Mouse (Mus musculus): ENCODE data around the gene Trove2. TPM values are rescaled to one million over a fixed set of nuclear protein-coding genes. Genes with fewer than 3 reads are reported as not detected.
A peak's percentile ranks its signal among the peaks of the same experiment; 100 is the strongest.
"Not testable (repeated sequence)": the region's sequence is repeated elsewhere in the genome, so short reads cannot be mapped to it uniquely, and the experiment has no call there.

Gene Trove2
- polyA plus RNA-seq, 1 experiment from 2014 or later: 52.6 TPM

GRCm38 (mm10) chr1:143731691-143732090, 45.2 kb downstream of the Trove2 start:
- Histone ChIP-seq H3K27ac (replicated peaks) (no peak overlapping the region), H3K9ac (replicated peaks) (no peak overlapping the region), H3K4me1 (no peaks in the 10 kb centered on the region), H3K4me3 (no peak overlapping the region), H3K36me3 (no peaks in the 10 kb centered on the region), H3K4me2 (replicated peaks) (no peak overlapping the region), H3K27me3 (no peaks in the 10 kb centered on the region), H3K9me3 (no peaks in the 10 kb centered on the region)
- WGBS: 54% methylated on average over 4 of the region's 4 CpGs
- ATAC-seq (ENCODE audit: low FRiP score, low read depth): no peak

- no peaks in the 10 kb centered on the region for H3K9me3 ChIP-seq
- no peak overlapping the region for H3K9ac ChIP-seq (replicated peaks)
- no peak for ATAC-seq (ENCODE audit: low FRiP score, low read depth)
- no peak overlapping the region for H3K27ac ChIP-seq (replicated peaks)
- H3K36me3 ChIP-seq: no peaks in the 10 kb centered on the region
- 81% methylated on average over 2 of the region's 2 CpGs for WGBS
- no peak overlapping the region for H3K4me2 ChIP-seq (replicated peaks)
- H3K4me3 ChIP-seq: no peak overlapping the region
- no peaks in the 10 kb centered on the region for H3K4me1 ChIP-seq
- no peaks in the 10 kb centered on the region for H3K27me3 ChIP-seq
These were observed 46.0 kb downstream of the Trove2 start for GRCm38 (mm10) chr1:143730899-143731298.

GRCm38 (mm10) chr1:143727701-143728445, 49.0 kb downstream of the Trove2 start:
- Histone ChIP-seq H3K36me3 (no peaks in the 10 kb centered on the region), H3K27me3 (no peaks in the 10 kb centered on the region), H3K9ac (replicated peaks) (no peak overlapping the region), H3K4me3 (no peak overlapping the region), H3K9me3 (no peaks in the 10 kb centered on the region), H3K4me1 (no peaks in the 10 kb centered on the region), H3K4me2 (replicated peaks) (no peak overlapping the region), H3K27ac (replicated peaks) (no peak overlapping the region)
- no peak for ATAC-seq (ENCODE audit: low FRiP score, low read depth)
- 83% methylated on average over 9 of the region's 9 CpGs for WGBS

- Histone ChIP-seq H3K4me2 (replicated peaks) (no peak overlapping the region), H3K36me3 (no peaks in the 10 kb centered on the region), H3K9me3 (no peaks in the 10 kb centered on the region), H3K4me3 (no peak overlapping the region), H3K27me3 (no peaks in the 10 kb centered on the region), H3K9ac (replicated peaks) (no peak overlapping the region), H3K27ac (replicated peaks) (no peak overlapping the region), H3K4me1 (no peaks in the 10 kb centered on the region)
- no peak for ATAC-seq (ENCODE audit: low FRiP score, low read depth)
- 89% methylated on average over 5 of the region's 5 CpGs for WGBS
These were observed 52.3 kb downstream of the Trove2 start for GRCm38 (mm10) chr1:143724456-143725064.

- ATAC-seq (ENCODE audit: low FRiP score, low read depth); H3K27ac ChIP-seq (replicated peaks); H3K36me3 ChIP-seq; H3K9me3 ChIP-seq; H3K9ac ChIP-seq (replicated peaks); H3K27me3 ChIP-seq; H3K4me1 ChIP-seq; H3K4me2 ChIP-seq (replicated peaks); H3K4me3 ChIP-seq: not testable (repeated sequence)
- WGBS: no CpG with 5 or more reads among the region's 2 CpGs
These were observed 60.8 kb downstream of the Trove2 start, which contains the start of gene Glrx2 for GRCm38 (mm10) chr1:143716038-143716437. Gene Glrx2 (plus strand): TSS chr1:143716338.

GRCm38 (mm10) chr1:143710627-143710976, 66.3 kb downstream of the Trove2 start:
- 0 out of 2 replicates have a peak, but pooled peaks have one; percentile 6 for ATAC-seq (ENCODE audit: low FRiP score, low read depth)
- H3K36me3 ChIP-seq: no peaks in the 10 kb centered on the region
- no peak overlapping the region for H3K27ac ChIP-seq (replicated peaks)
- no peaks in the 10 kb centered on the region for H3K27me3 ChIP-seq
- no peaks in the 10 kb centered on the region for H3K4me1 ChIP-seq
- 84% methylated on average over 5 of the region's 5 CpGs for WGBS
- H3K4me2 ChIP-seq (replicated peaks): no peak overlapping the region
- H3K9ac ChIP-seq (replicated peaks): no peak overlapping the region
- no peak overlapping the region for H3K4me3 ChIP-seq
- H3K9me3 ChIP-seq: no peaks in the 10 kb centered on the region

GRCm38 (mm10) chr1:143709966-143710626, 66.8 kb downstream of the Trove2 start:
- WGBS: 69% methylated on average over 7 of the region's 7 CpGs
- no peak overlapping the region for H3K9ac ChIP-seq (replicated peaks)
- ATAC-seq (ENCODE audit: low FRiP score, low read depth): peak; percentile 66; the same call in 1 of the 2 replicates
- no peaks in the 10 kb centered on the region for H3K27me3 ChIP-seq
- no peaks in the 10 kb centered on the region for H3K36me3 ChIP-seq
- no peaks in the 10 kb centered on the region for H3K4me1 ChIP-seq
- H3K4me2 ChIP-seq (replicated peaks): no peak overlapping the region
- no peak overlapping the region for H3K4me3 ChIP-seq
- H3K27ac ChIP-seq (replicated peaks): no peak overlapping the region
- H3K9me3 ChIP-seq: no peaks in the 10 kb centered on the region

GRCm38 (mm10) chr1:143708361-143708760, 68.5 kb downstream of the Trove2 start:
- no peaks in the 10 kb centered on the region for H3K4me1 ChIP-seq
- WGBS: 78% methylated on average over 6 of the region's 6 CpGs
- no peaks in the 10 kb centered on the region for H3K9me3 ChIP-seq
- ATAC-seq (ENCODE audit: low FRiP score, low read depth): no peak
- H3K4me2 ChIP-seq (replicated peaks): no peak overlapping the region
- no peak overlapping the region for H3K4me3 ChIP-seq
- H3K27ac ChIP-seq (replicated peaks): no peak overlapping the region
- H3K27me3 ChIP-seq: no peaks in the 10 kb centered on the region
- no peaks in the 10 kb centered on the region for H3K36me3 ChIP-seq
- no peak overlapping the region for H3K9ac ChIP-seq (replicated peaks)

- Histone ChIP-seq H3K27ac (replicated peaks) (no peak overlapping the region), H3K36me3 (no peaks in the 10 kb centered on the region), H3K4me2 (replicated peaks) (no peak overlapping the region), H3K27me3 (no peaks in the 10 kb centered on the region), H3K4me3 (no peak overlapping the region), H3K9me3 (no peaks in the 10 kb centered on the region), H3K4me1 (no peaks in the 10 kb centered on the region), H3K9ac (replicated peaks) (no peak overlapping the region)
- WGBS: 71% methylated on average over 4 of the region's 4 CpGs
- no peak for ATAC-seq (ENCODE audit: low FRiP score, low read depth)
These were observed 69.9 kb downstream of the Trove2 start for GRCm38 (mm10) chr1:143707006-143707405.

- WGBS: 0% methylated on average over 49 of the region's 74 CpGs
- Histone ChIP-seq H3K27ac (replicated peaks) (peak within 1 kb of the TSS; percentile 92), H3K4me1 (peaks cover 10% of the 10 kb centered on the region), H3K9me3 (no peaks in the 10 kb centered on the region), H3K4me2 (replicated peaks) (peak within 1 kb of the TSS; percentile 70), H3K4me3 (peak within 1 kb of the TSS; percentile 85), H3K9ac (replicated peaks) (peak within 1 kb of the TSS; percentile 86), H3K27me3 (no peaks in the 10 kb centered on the region), H3K36me3 (peaks cover 4% of the 10 kb centered on the region)
- ATAC-seq (ENCODE audit: low FRiP score, low read depth): peak; percentile 99
These were observed 74.1 kb downstream of the Trove2 start, which contains the start of gene Cdc73 for GRCm38 (mm10) chr1:143702741-143703262. Gene Cdc73 (minus strand): TSS chr1:143702893.

GRCm38 (mm10) chr1:143702141-143702740, 74.6 kb downstream of the Trove2 start:
- H3K4me3 ChIP-seq: peak overlapping the region; percentile 85
- peaks cover 7% of the 10 kb centered on the region for H3K36me3 ChIP-seq
- no peaks in the 10 kb centered on the region for H3K9me3 ChIP-seq
- H3K27ac ChIP-seq (replicated peaks): peak overlapping the region; percentile 92
- peak overlapping the region; percentile 70 for H3K4me2 ChIP-seq (replicated peaks)
- ATAC-seq (ENCODE audit: low FRiP score, low read depth): peak; percentile 74
- peaks cover 10% of the 10 kb centered on the region for H3K4me1 ChIP-seq
- WGBS: under 1% methylated on average over 28 of the region's 48 CpGs
- no peaks in the 10 kb centered on the region for H3K27me3 ChIP-seq
- peak overlapping the region; percentile 86 for H3K9ac ChIP-seq (replicated peaks)

Measured in midbrain, embryonic 12.5 days (tissue).